Comparison of ENCODE assay signal across 8 mouse cellular contexts in genomic region chr2:30205629-30206357, GRCm38 (mm10). TPM values are rescaled to one million over a fixed set of nuclear protein-coding genes. Genes with fewer than 3 reads are reported as not detected.
DNase-seq lines count a peak whose midpoint lies in the region; ATAC-seq lines count a peak whose summit lies in the region.

Kyat1 (minus strand) TSS chr2:30205847.

- H3K36me3 ChIP-seq in heart, embryonic 10.5 days, result no peaks in the 10 kb centered on the region
- no peaks in the 10 kb centered on the region for H3K36me3 ChIP-seq in kidney, embryonic 15.5 days

- no peaks in the 10 kb centered on the region for H3K9me3 ChIP-seq in heart, embryonic 10.5 days
- no peaks in the 10 kb centered on the region for H3K9me3 ChIP-seq in kidney, embryonic 15.5 days (replicated peaks)

- peak; percentile 96 to 97 for DNase-seq in B cell, adult 2 months
- DNase-seq in brain, adult 2 months (ENCODE audit: low read depth, low spot score), result peak; percentile 99
- DNase-seq in heart, embryonic 10.5 days (ENCODE audit: low spot score), result peak; percentile 98
- peak; percentile 90 for DNase-seq in liver
- DNase-seq in spleen, postnatal 4 days (ENCODE audit: low spot score in 2 of 2), result peak; percentile 89 to 93

- WGBS in heart, embryonic 10.5 days, result under 1% methylated on average over 44 of the region's 44 CpGs
- under 1% methylated on average over 44 of the region's 44 CpGs for WGBS in kidney, embryonic 15.5 days

- H3K4me3 ChIP-seq in heart, embryonic 10.5 days, result peak within 1 kb of the TSS; percentile 69
- H3K4me3 ChIP-seq in kidney, embryonic 15.5 days (replicated peaks), result peak within 1 kb of the TSS; percentile 87

- peaks cover 19% of the 10 kb centered on the region for H3K4me1 ChIP-seq in heart, embryonic 10.5 days
- H3K4me1 ChIP-seq in kidney, embryonic 15.5 days, result peaks cover 16% of the 10 kb centered on the region

- H3K27me3 ChIP-seq in heart, embryonic 10.5 days (ENCODE audit: insufficient read depth, poor library complexity, severe bottlenecking), result no peaks in the 10 kb centered on the region
- H3K27me3 ChIP-seq in kidney, embryonic 15.5 days, result no peaks in the 10 kb centered on the region

- peak within 1 kb of the TSS; percentile 96 for H3K4me2 ChIP-seq in kidney, embryonic 15.5 days

- peak; percentile 92 for ATAC-seq in erythroblast, adult 5-6 weeks (replicated peaks; ENCODE audit: low FRiP score, poor library complexity, severe bottlenecking)
- peak; percentile 95 for ATAC-seq in kidney, embryonic 15.5 days (replicated peaks; ENCODE audit: low FRiP score)
- peak; percentile 96 for ATAC-seq in monocyte, adult 5-6 weeks (replicated peaks; ENCODE audit: insufficient number of reproducible peaks, low FRiP score, low TSS enrichment, poor library complexity, severe bottlenecking)

- H3K27ac ChIP-seq in heart, embryonic 10.5 days, result peak within 1 kb of the TSS; percentile 87
- H3K27ac ChIP-seq in kidney, embryonic 15.5 days, result peak within 1 kb of the TSS; percentile 90

- H3K9ac ChIP-seq in kidney, embryonic 15.5 days, result peak within 1 kb of the TSS; percentile 54

RNA-seq across cellular contexts. Expression of gene Kyat1, which starts in this region (rescaled TPM):
- total RNA-seq in erythroblast, adult 5-6 weeks (2015; ENCODE audit: low replicate concordance), result 0.42 and 2.9 TPM in 2 replicates
- 0.84 and 1.8 TPM in 2 replicates for total RNA-seq in erythroblast, adult 5-6 weeks (2017; ENCODE audit: low replicate concordance)
- 12.8 and 17.2 TPM in 2 replicates for polyA plus RNA-seq in heart, embryonic 10.5 days (2016; fragmentation: Nextera tagmentation; extraction: Ambion mirVana)
- 9.8 and 10.8 TPM in 2 replicates for polyA plus RNA-seq in kidney, embryonic 15.5 days (2015; fragmentation: Nextera tagmentation; extraction: Ambion mirVana)
- 1.2 to 4.5 TPM (median 2.9 TPM) in 3 replicates for total RNA-seq in monocyte, adult 5-6 weeks (2017)

Comparison
In these comparisons a context has a peak if more than half of its experiments do, and no peak if none do; other contexts are left out.
1. Peak in every context shown above with its lines: DNase-seq, ATAC-seq, H3K4me3 ChIP-seq and H3K27ac ChIP-seq.